Mouse (Mus musculus): ENCODE results near the gene Rps27a. TPM values are rescaled to one million over a fixed set of nuclear protein-coding genes. Genes with fewer than 3 reads are reported as not detected.

Rps27a gene
- total RNA-seq, 2 experiments from 2014 or later: 360 to 392 TPM

- DNase-seq: no peak
Measured at GRCm38 (mm10) chr11:29514325-29514681, 33.6 kb downstream of the Rps27a start.

- no peak for DNase-seq
Measured at GRCm38 (mm10) chr11:29512818-29513535, 34.9 kb downstream of the Rps27a start.

GRCm38 (mm10) chr11:29509421-29509820 is 38.5 kb downstream of the Rps27a start:
- DNase-seq: no peak

- no peak for DNase-seq
Measured at GRCm38 (mm10) chr11:29504899-29505625, 42.8 kb downstream of the Rps27a start.

GRCm38 (mm10) chr11:29503948-29504893 is 43.7 kb downstream of the Rps27a start:
- DNase-seq: no peak

GRCm38 (mm10) chr11:29496962-29497361 is 50.9 kb downstream of the Rps27a start:
- no peak for DNase-seq

Other genes with a start within 250 kb of the Rps27a start
- gene Ccdc88a, start 174.5 kb downstream of the Rps27a start, total RNA-seq (2021): 1 to 10 TPM; 3.6 to 4.2 TPM
- gene Prorsd1, start 33.1 kb downstream of the Rps27a start, total RNA-seq (2021): 10 to 100 TPM; 18.1 to 20.7 TPM
- gene Mtif2, start 21.7 kb downstream of the Rps27a start, total RNA-seq (2021): 10 to 100 TPM; 24.8 to 29.7 TPM
- not detected for gene Clhc1, start 159 bp downstream of the Rps27a start, total RNA-seq (2021)
- gene Rtn4, start 144.8 kb upstream of the Rps27a start, total RNA-seq (2021): 100 to 1,000 TPM; 715 to 734 TPM